Mouse (Mus musculus): ENCODE results near the gene Col6a5.

Gene Col6a5

GRCm38 (mm10) chr9:105960533-105960932 is at the start of gene Col6a5:
Gene Col6a5, minus strand, starts transcription at chr9:105960643.
- DNase-seq, result no peak

GRCm38 (mm10) chr9:105997955-105998354 is 37.5 kb upstream of the Col6a5 start:
- no peak for DNase-seq

DNA sequence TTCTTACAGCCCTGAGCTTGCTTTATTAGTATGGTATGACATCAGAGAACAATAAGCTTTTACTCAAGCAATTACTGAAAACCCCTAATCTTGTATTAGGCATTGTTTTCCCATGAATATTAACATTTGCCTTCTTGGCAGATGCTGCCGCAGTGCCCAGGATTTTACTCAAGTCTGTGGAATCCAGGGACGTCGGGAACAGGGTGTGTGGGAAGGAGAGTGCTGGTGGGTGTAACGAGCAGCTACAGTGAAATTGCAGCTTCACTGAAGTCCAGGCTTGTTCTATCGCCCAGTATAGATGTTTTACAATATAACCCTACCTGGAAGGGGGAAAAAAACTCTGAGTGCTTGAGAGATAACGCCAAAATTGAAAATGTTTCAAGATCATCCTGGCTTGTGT is 32.0 kb upstream of the Col6a5 start:
- DNase-seq, result no peak

GRCm38 (mm10) chr9:105990099-105990498 is 29.7 kb upstream of the Col6a5 start:
- DNase-seq, result no peak

DNA sequence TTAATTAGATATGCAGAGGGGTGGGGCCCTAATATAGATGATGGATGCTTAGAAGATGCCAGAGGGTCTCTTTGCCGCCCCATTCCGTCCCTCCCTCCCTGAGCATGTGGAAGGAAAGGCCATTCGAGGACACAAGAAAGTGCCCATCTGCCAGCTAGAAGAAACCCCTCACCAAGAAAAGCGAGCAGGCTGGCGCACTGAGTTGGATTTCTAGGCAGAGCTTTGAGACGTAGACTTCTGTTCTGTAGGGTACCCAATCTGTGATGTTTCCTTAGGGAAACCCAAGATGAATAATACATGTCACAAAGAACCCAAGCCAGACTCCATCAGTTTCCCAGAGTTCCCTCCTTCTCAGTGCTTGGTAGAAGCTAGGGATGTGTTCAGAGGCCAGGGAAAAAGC is 29.0 kb upstream of the Col6a5 start:
- no peak for DNase-seq

DNA sequence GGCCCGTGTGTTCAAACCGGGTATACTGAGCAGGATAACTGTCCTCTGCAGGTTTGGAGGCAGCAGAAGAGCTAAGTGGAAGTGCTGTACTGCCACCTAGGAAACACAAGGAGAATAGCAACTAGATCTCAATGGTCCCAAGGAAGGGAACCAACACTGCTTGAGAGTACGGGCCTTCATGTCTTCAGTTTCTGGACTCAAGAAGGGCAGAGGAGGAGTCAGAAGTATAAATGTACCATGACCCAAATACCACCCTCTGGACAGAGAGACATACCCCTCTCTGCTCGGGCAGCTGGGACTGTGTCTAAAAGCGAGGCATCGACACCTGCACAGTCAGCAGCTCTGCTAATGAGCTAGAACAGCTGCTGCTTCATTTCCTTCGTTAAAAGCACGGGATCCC is 27.7 kb upstream of the Col6a5 start:
- DNase-seq, result no peak

DNA sequence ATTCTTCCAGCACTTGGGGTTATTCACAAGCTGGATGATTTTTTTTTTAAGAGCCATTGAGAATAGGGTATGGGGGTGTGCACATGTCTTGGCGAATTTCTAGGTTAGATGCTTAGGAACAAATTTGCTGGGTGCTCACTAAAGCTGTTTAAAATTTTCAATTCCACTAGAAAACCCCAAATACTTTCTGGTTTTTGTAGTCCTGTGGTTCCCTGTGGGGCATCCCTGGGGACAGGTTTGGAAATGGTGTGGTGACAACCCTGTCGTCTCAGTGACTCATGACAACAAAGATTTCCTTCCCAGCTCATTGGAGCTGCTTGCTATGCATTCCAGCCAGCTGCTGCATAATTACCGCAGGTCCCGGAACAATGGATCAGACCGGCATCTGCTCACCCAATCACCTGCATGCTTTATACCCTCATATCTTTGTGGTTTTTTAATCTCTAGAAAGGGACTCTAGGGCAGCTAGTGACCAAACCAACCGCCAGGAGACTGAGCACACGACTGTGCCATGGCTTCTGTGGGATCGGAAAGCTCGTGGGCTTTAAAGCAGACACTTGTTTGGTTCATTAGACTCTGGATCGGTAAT is 24.6 kb upstream of the Col6a5 start:
- DNase-seq, result no peak

- DNase-seq, result no peak
These were observed 18.0 kb upstream of the Col6a5 start for GRCm38 (mm10) chr9:105978479-105978878.

DNA sequence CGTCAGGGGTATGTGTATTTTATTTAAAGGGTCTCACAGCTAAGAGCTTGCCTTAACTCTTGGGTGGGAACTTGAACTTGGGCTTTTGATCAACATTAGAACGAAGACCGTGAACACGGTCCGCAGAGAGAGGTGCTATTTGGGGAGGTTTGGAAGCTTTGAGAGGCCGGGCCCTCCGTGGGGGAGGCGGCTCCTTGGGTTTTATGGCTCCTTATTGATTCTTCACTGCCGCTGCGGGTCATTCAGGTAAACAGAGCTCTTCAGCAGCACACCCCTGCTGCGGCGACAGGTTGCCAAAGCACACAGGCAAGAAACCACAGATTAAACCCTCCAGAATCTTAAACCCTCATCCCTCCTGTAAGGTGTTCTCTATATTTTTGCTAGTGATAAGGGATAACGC is 16.4 kb upstream of the Col6a5 start:
- no peak for DNase-seq

DNA sequence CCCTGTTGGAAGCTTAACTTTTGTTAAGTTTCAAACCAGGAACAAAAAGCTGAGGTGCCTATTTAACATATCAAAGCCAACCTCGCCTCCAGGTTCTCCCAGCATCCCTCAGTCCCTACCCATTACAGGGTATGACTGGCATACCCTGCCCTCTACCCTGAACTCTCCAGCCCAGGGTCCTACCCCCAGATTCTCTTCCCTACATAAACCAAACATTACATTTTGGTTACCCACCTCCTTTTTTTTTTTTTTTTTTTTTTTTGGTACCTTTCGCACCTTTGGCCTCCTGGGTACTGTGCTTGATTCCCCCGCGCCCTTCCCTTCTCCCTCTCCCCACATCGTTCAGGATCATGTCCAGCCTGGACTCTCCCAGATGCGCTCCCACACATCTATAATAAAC is 15.9 kb upstream of the Col6a5 start:
- no peak for DNase-seq

- no peak for DNase-seq
These were observed 13.3 kb upstream of the Col6a5 start for GRCm38 (mm10) chr9:105973736-105974135.

DNA sequence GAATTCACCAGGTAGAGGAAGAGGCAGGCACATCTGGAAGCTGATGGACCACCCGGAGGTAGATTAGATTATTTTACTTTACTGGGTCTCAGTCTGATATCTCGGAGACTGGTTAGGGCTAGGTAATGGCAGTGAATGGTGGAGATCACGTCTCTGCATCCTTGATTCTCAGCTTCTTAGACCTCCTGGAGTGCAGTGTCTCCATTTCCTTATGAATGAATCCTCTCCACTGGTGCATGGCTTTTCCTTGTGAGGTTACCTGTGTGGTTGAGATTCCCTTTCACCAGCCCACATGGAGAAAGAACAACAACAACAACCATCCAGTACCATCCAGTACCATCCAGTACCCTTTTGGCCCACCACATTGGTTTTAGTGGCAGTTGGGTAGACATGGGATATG is 11.6 kb upstream of the Col6a5 start:
- no peak for DNase-seq

DNA sequence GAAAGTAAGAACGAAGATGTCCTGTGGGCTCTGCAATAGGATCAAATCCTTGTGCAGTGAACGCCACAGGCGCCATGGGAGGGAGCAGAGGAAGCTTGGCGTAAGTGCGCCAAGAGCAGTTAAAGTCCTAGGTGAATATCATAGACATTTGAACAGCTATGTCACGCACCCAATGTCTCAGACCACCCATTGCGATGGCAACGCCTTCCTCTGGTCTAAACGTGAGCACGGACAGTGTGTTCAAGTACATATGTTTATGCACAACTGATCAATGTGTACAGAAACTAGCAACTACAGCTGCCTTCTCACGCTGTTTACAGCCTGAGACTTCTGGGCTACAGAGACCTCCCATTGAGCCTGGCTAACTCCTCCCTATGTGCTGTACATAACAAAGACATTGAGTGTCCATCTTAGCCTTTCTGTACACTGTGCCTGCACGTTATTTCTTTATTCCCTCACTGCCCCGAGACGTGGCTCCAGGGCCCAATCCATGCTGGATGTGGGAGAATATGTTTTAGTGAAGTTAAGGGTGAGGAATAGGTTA is 11.0 kb upstream of the Col6a5 start:
- no peak for DNase-seq

- no peak for DNase-seq
These were observed 10.5 kb upstream of the Col6a5 start for GRCm38 (mm10) chr9:105970901-105971300.

DNA sequence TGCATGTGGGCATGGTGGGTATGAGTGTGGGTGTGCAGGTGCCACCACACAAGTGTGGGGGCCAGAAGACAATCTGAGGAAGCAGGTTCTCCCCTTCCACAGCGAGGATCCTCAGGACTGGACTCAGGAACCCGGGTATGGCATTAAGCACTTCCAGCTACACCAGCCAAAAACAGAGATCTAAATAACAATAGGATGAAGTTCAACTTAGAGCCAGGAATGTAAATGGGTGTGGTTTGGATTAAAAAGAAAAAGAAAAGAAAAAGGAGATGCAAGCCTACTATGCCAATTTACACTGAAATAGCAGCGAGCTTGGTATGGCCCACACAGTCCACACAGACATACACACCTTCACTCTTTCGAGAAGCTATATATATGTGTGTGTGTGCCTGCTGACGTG is 7.5 kb upstream of the Col6a5 start:
- DNase-seq, result no peak

GRCm38 (mm10) chr9:105959116-105959515 is 1.3 kb downstream of the Col6a5 start:
- DNase-seq, result no peak

DNA sequence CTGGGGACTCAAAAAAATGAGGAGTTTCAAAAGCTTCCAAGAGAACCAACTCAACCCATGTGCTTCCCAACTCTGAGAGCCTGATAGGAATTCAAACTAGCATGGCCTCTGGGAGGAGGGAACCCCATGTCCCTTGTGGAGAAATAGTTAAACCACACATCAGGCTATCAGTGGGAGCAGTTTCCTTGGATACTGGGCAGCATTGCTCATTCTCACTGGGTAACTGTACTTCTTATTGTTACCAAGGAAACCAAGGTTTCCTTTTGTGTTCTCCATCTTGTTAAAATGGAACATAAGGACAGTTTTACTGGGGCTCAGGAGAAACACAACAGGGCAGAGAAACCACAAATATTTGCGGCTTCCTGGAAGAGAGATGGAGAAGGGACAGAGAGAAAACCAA is 10.7 kb downstream of the Col6a5 start:
- no peak for DNase-seq

GRCm38 (mm10) chr9:105947577-105947976 is 12.9 kb downstream of the Col6a5 start:
- DNase-seq, result no peak

DNA sequence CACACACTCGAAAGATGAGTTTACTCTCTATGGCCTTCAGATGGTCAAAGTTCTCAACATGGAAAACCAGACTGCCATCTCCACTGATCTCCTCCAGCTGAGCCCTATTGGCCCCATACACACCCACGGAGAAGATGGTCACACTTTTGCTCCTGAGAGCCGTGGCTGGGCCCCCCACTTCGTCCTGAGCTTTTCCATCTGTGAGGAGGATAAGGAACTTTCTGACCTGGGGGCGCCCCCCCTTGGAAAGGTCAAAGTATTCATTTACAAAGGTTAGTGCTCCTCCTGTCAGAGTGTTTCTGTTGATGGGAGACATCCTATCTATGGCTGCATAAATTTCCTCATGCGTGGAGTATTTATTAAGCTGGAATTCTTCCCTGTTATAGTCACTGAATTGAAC is 26.6 kb downstream of the Col6a5 start:
- DNase-seq, result no peak

DNA sequence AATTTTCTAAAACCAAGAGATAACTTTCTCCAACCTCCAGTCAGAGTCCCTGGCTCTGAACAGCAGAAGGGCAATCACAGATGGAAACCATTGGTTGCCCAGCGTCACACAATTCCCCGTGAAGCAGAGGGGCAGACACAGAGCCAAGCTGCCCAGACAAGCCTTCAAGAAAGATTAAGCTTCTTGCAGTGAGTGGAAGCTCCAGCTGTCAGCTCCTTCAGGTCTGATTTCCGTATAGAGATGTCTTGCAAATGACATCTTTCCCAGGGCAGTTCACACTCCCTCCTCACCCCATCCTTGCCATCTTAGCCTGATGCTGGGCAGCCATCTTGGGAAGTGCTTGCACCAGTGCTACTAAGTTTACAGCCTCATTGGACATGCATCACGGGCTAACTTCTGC is 31.2 kb downstream of the Col6a5 start:
- no peak for DNase-seq

- no peak for DNase-seq
These were observed 31.9 kb downstream of the Col6a5 start for GRCm38 (mm10) chr9:105928406-105929071.

DNA sequence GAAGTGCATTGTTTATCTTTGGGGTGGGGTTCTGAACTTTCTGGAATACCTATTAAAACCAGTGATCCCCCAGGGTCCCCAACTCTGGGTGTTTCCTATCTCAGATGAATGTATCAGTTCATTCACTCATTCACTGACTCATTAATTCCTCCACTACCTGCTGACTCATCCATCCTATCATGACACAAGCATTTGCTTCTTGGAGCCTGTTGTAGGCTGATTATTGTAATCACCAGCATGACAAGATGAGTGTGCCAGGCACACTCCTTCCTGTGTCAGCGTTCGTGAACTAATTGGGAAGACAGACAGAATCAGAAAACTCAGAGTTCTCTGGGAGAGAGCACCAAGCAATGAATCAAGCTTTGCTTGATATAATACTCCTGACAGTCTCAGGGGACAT is 36.8 kb downstream of the Col6a5 start:
- DNase-seq, result no peak

DNA sequence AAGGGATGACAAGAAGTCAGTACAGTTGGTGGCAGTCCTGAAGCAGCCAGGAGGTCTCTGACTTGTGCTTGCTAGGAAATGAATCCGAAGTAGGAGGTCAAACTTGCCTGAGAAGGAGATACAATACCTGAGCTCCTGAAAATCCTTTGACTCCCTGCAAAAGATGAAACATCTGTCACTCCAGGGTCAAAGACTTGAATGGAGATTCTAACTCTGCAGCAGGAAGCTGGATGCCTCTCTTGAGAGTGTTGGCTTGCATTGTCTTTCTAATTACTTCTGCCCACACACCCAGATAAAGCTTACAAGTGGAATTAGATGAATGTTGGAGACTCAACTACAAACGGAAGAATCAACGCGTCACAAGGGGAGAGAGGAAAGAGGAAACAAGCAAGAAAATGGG is 45.3 kb downstream of the Col6a5 start:
- no peak for DNase-seq

GRCm38 (mm10) chr9:105910166-105910565 is 50.3 kb downstream of the Col6a5 start:
- no peak for DNase-seq

- DNase-seq, result no peak
These were observed 51.1 kb downstream of the Col6a5 start for GRCm38 (mm10) chr9:105909352-105909751.

Data from cerebellum, adult 8-10 months (tissue).